Mouse (Mus musculus): ENCODE results near the gene Tlx2. TPM values are rescaled to one million over a fixed set of nuclear protein-coding genes. Genes with fewer than 3 reads are reported as not detected.

Tlx2 gene
- polyA plus RNA-seq, 1 experiment from 2014 or later = not detected

DNA sequence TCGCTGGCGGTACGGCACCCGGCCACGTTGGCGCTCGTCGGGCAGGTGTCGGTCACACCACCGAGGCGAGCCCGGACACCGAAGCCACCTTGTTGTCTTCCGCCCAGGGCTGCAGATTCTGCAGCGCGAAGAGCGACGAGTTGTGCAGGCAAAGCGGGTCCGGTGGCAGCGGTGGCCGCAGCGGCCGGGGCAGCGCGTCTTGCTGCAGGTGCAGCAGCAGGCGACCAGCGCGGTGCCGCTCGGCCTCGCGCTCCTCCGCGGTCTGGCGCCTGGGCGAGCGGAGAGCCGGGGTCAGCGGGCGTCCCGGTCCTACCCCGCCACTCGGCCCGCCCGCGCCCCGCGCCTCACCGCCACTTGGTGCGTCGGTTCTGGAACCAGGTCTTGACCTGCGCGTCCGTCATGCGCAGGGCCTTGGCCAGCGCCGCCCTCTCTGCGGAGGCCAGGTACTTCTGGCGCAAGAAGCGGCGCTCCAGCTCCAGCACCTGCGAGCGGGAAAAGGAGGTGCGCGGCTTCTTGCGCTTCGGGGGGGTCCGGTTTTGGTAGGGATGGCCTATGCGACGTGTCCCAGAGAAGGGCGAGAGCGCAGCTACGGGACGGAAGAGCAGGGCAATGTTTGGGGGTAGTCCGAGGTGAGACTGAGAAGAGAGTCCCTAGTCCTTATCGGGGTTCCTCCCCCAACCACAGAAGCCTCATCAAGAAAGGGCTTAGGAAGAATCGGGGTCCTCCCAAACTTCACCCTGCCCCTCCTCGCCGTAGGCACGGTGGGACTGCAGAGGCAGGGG lies 1.2 kb downstream of the Tlx2 start:
- Histone ChIP-seq H3K9me3 (ENCODE audit: control insufficient read depth, low read length) (no peaks in the 10 kb centered on the region), H3K4me3 (ENCODE audit: low read depth, low read length) (peak overlapping the region; percentile 20; the same call in 1 of the 2 replicates), H3K4me2 (ENCODE audit: low read depth, low read length) (peak overlapping the region; percentile 31), H3K27ac (ENCODE audit: low read depth, low read length) (no peak overlapping the region), H3K36me3 (ENCODE audit: control insufficient read depth, insufficient read depth, low read length) (no peaks in the 10 kb centered on the region), H3K4me1 (ENCODE audit: control insufficient read depth, insufficient read depth, low read length) (no peaks in the 10 kb centered on the region), H3K27me3 (ENCODE audit: control insufficient read depth, insufficient read depth, low read length) (peaks cover 75% of the 10 kb centered on the region), H3K9ac (replicated peaks; ENCODE audit: low read depth, low read length) (no peak overlapping the region)
- under 1% methylated on average over 81 of the region's 81 CpGs for WGBS
- ATAC-seq (ENCODE audit: low read depth) = no peak

- no peak overlapping the region for H3K9ac ChIP-seq (replicated peaks; ENCODE audit: low read depth, low read length)
- no peak overlapping the region for H3K27ac ChIP-seq (ENCODE audit: low read depth, low read length)
- no peaks in the 10 kb centered on the region for H3K36me3 ChIP-seq (ENCODE audit: control insufficient read depth, insufficient read depth, low read length)
- no peaks in the 10 kb centered on the region for H3K9me3 ChIP-seq (ENCODE audit: control insufficient read depth, low read length)
- no peak for ATAC-seq (ENCODE audit: low read depth)
- H3K4me3 ChIP-seq (ENCODE audit: low read depth, low read length) = no peak overlapping the region
- no peaks in the 10 kb centered on the region for H3K4me1 ChIP-seq (ENCODE audit: control insufficient read depth, insufficient read depth, low read length)
- WGBS = 5% methylated on average over 8 of the region's 8 CpGs
- peaks cover 77% of the 10 kb centered on the region for H3K27me3 ChIP-seq (ENCODE audit: control insufficient read depth, insufficient read depth, low read length)
- no peak overlapping the region for H3K4me2 ChIP-seq (ENCODE audit: low read depth, low read length)
These were observed 1.9 kb downstream of the Tlx2 start for GRCm38 (mm10) chr6:83068221-83068620.

DNA sequence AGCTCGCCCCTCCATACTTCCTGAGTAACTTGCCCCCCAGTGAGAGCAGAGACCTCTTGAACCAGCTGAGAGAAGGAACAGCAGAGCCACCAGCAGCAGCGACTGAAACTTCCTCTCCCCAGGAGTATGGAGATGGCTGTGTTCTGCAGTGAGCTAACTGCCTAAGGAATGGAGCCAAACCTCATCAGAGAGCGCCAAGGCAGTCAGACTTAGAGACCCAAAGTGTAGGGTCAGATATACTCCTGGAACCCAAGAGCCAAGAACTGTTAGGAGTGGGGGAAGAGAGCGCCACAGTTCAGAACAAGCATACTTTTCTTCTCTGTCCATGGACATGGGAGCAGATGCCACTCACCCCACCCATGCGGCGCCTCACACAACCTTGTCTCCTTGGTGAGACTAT lies 3.7 kb downstream of the Tlx2 start:
- 45% methylated on average over 6 of the region's 6 CpGs for WGBS
- no peak overlapping the region for H3K4me3 ChIP-seq (ENCODE audit: low read depth, low read length)
- H3K4me1 ChIP-seq (ENCODE audit: control insufficient read depth, insufficient read depth, low read length) = no peaks in the 10 kb centered on the region
- no peak for ATAC-seq (ENCODE audit: low read depth)
- H3K36me3 ChIP-seq (ENCODE audit: control insufficient read depth, insufficient read depth, low read length) = no peaks in the 10 kb centered on the region
- H3K27me3 ChIP-seq (ENCODE audit: control insufficient read depth, insufficient read depth, low read length) = peaks cover 74% of the 10 kb centered on the region
- no peak overlapping the region for H3K9ac ChIP-seq (replicated peaks; ENCODE audit: low read depth, low read length)
- H3K4me2 ChIP-seq (ENCODE audit: low read depth, low read length) = no peak overlapping the region
- H3K27ac ChIP-seq (ENCODE audit: low read depth, low read length) = no peak overlapping the region
- H3K9me3 ChIP-seq (ENCODE audit: control insufficient read depth, low read length) = no peaks in the 10 kb centered on the region

DNA sequence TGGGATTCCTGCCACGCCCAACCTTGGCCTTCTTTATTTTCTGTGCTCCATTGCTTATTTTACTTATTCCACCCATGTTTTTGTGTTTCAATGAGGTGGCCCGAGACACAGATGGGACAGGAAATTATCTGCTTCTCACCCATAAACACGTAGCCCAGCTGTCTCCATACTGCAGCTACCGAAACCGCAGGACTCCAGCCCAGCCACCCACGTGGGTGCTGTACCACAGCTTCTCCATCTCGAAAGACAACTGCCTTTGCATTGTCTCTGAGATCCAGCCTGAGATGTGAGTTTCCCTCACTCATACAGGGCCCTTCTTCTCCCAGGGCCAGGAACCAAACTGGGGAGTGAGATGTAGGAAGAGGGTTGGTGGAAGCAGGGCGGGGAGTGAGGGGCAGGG lies 4.1 kb downstream of the Tlx2 start:
- no peak for ATAC-seq (ENCODE audit: low read depth)
- Histone ChIP-seq H3K9ac (replicated peaks; ENCODE audit: low read depth, low read length) (no peak overlapping the region), H3K27me3 (ENCODE audit: control insufficient read depth, insufficient read depth, low read length) (peaks cover 70% of the 10 kb centered on the region), H3K27ac (ENCODE audit: low read depth, low read length) (no peak overlapping the region), H3K9me3 (ENCODE audit: control insufficient read depth, low read length) (no peaks in the 10 kb centered on the region), H3K36me3 (ENCODE audit: control insufficient read depth, insufficient read depth, low read length) (no peaks in the 10 kb centered on the region), H3K4me1 (ENCODE audit: control insufficient read depth, insufficient read depth, low read length) (no peaks in the 10 kb centered on the region), H3K4me2 (ENCODE audit: low read depth, low read length) (no peak overlapping the region), H3K4me3 (ENCODE audit: low read depth, low read length) (no peak overlapping the region)
- WGBS = 54% methylated on average over 8 of the region's 8 CpGs

DNA sequence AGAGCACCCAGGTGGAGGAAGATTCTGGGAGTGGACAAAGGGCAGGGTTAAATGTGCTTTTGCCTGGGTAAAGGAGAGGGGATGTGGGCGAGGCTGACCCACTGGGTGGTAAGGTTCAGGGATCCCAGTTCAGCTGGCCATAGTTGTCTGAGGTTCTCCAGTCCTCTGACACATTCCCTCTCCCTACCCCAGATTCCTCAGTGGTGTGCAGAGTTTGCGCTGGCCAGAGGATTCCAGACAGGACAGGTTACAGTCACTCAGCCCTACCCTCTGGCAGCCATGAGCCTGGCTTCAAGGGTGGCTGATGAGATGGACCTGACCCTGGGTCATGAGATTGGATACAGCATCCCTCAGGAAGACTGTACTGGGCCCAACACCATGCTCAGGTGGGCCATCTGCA lies 11.4 kb downstream of the Tlx2 start:
- ATAC-seq (ENCODE audit: low read depth) = no peak
- H3K9me3 ChIP-seq (ENCODE audit: control insufficient read depth, low read length) = no peaks in the 10 kb centered on the region
- WGBS = 88% methylated on average over 2 of the region's 2 CpGs

DNA sequence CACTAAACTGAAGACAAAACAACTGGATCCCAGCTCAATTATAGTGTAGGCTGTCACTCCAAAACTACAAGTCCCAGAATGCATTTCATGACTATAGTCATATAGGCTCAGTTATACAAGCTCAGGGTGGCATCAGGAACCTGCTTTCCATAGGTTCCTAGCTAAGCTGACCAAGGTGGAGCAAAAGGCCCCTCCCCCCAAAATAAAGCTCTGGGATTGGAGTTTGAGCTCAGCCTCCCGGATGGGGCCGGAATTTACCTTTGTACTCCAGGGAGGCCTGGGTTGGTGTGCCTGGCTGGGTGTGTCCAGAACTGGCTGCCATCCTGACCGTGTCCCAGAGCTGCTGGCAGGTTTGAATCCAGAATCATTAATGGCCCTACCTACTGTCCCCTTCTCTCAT lies 12.3 kb downstream of the Tlx2 start, which contains the start of gene Dqx1:
Gene Dqx1 (plus strand): TSS at position 55 of the 400 bp plus-strand sequence.
- H3K27ac ChIP-seq (ENCODE audit: low read depth, low read length) = no peak within 1 kb of the TSS
- H3K4me2 ChIP-seq (ENCODE audit: low read depth, low read length) = no peak within 1 kb of the TSS
- H3K4me3 ChIP-seq (ENCODE audit: low read depth, low read length) = no peak within 1 kb of the TSS
- no peaks in the 10 kb centered on the region for H3K9me3 ChIP-seq (ENCODE audit: control insufficient read depth, low read length)
- H3K36me3 ChIP-seq (ENCODE audit: control insufficient read depth, insufficient read depth, low read length) = peaks cover 12% of the 10 kb centered on the region
- 60% methylated on average over 3 of the region's 3 CpGs for WGBS
- peaks cover 20% of the 10 kb centered on the region for H3K4me1 ChIP-seq (ENCODE audit: control insufficient read depth, insufficient read depth, low read length)
- ATAC-seq (ENCODE audit: low read depth) = no peak
- H3K27me3 ChIP-seq (ENCODE audit: control insufficient read depth, insufficient read depth, low read length) = 0 out of 2 replicates have a peak, but pooled peaks cover 5% of the 10 kb centered on the region
- H3K9ac ChIP-seq (replicated peaks; ENCODE audit: low read depth, low read length) = no peak within 1 kb of the TSS

More for the DNA sequence above, 11.4 kb downstream of the Tlx2 start:
- Histone ChIP-seq H3K4me3 (ENCODE audit: low read depth, low read length) (no peak overlapping the region), H3K27ac (ENCODE audit: low read depth, low read length) (no peak overlapping the region), H3K9ac (replicated peaks; ENCODE audit: low read depth, low read length) (no peak overlapping the region), H3K27me3 (ENCODE audit: control insufficient read depth, insufficient read depth, low read length) (peaks cover 13% of the 10 kb centered on the region; the same call in 1 of the 2 replicates), H3K4me1 (ENCODE audit: control insufficient read depth, insufficient read depth, low read length) (peaks cover 13% of the 10 kb centered on the region), H3K4me2 (ENCODE audit: low read depth, low read length) (no peak overlapping the region), H3K36me3 (ENCODE audit: control insufficient read depth, insufficient read depth, low read length) (peaks cover 12% of the 10 kb centered on the region)

GRCm38 (mm10) chr6:83054871-83055431 lies 15.1 kb downstream of the Tlx2 start, which contains the start of gene Htra2:
Htra2 (minus strand) TSS chr6:83055273.
- no peaks in the 10 kb centered on the region for H3K27me3 ChIP-seq (ENCODE audit: control insufficient read depth, insufficient read depth, low read length)
- H3K36me3 ChIP-seq (ENCODE audit: control insufficient read depth, insufficient read depth, low read length) = peaks cover 18% of the 10 kb centered on the region
- WGBS = under 1% methylated on average over 45 of the region's 50 CpGs
- H3K4me2 ChIP-seq (ENCODE audit: low read depth, low read length) = peak within 1 kb of the TSS; percentile 95
- peak within 1 kb of the TSS; percentile 77 for H3K4me3 ChIP-seq (ENCODE audit: low read depth, low read length)
- peak within 1 kb of the TSS; percentile 85 for H3K27ac ChIP-seq (ENCODE audit: low read depth, low read length)
- no peaks in the 10 kb centered on the region for H3K9me3 ChIP-seq (ENCODE audit: control insufficient read depth, low read length)
- H3K4me1 ChIP-seq (ENCODE audit: control insufficient read depth, insufficient read depth, low read length) = peaks cover 24% of the 10 kb centered on the region
- peak; percentile 38; the same call in 1 of the 2 replicates for ATAC-seq (ENCODE audit: low read depth)
- peak within 1 kb of the TSS; percentile 74 for H3K9ac ChIP-seq (replicated peaks; ENCODE audit: low read depth, low read length)

DNA sequence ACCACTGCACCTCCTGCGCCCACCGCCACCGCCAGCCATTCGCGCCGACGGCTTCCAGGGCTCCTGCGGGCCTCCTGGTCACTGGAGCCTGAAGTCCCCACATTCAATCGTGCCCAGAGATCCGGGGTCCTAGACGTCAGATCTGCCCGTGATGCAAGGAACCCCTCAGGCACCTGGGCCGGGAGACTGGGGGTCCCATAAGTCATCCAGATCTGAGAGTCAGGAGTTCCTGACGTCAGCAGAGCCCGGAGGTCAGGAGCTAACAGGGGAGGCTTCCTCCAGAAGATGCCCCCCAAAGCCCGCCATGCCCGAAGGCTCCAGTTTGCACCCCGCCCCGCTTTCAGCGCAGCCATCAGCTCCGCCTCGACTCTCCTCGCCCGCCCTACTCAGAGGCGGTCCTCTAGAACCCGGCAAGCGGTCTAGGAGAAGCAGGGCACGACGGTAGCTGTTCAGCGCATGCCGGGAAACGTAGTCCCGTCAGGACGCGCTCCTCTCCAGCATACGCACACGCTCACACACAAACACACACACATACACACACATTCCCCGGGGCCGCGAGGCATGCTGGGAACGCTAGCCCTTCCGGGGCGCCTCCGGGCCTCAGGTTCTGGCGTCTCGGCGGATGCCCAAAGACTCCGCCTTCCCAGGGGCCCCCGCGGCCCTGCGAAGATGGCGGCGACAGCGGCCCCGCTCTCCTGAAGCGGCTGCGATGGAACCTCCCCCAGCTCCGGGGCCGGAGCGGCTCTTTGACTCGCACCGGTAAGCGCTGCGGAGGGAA lies 15.8 kb downstream of the Tlx2 start, which contains the start of gene Aup1:
Gene Aup1 (plus strand): TSS at position 448 of the 778 bp plus-strand sequence.
- under 1% methylated on average over 64 of the region's 64 CpGs for WGBS
- Histone ChIP-seq H3K9me3 (ENCODE audit: control insufficient read depth, low read length) (no peaks in the 10 kb centered on the region), H3K27me3 (ENCODE audit: control insufficient read depth, insufficient read depth, low read length) (no peaks in the 10 kb centered on the region), H3K36me3 (ENCODE audit: control insufficient read depth, insufficient read depth, low read length) (peaks cover 18% of the 10 kb centered on the region), H3K4me2 (ENCODE audit: low read depth, low read length) (peak within 1 kb of the TSS; percentile 95), H3K4me1 (ENCODE audit: control insufficient read depth, insufficient read depth, low read length) (peaks cover 24% of the 10 kb centered on the region), H3K27ac (ENCODE audit: low read depth, low read length) (peak within 1 kb of the TSS; percentile 85), H3K9ac (replicated peaks; ENCODE audit: low read depth, low read length) (peak within 1 kb of the TSS; percentile 74), H3K4me3 (ENCODE audit: low read depth, low read length) (peak within 1 kb of the TSS; percentile 77)
- ATAC-seq (ENCODE audit: low read depth) = peak; percentile 97

Data from neural tube, embryonic 14.5 days (tissue).